Mouse (Mus musculus): ENCODE data around the gene Tmtc2. TPM values are rescaled to one million over a fixed set of nuclear protein-coding genes. Genes with fewer than 3 reads are reported as not detected.

Gene Tmtc2
- total and polyA plus RNA-seq, 2 experiments, result 2.4 to 7.6 TPM

DNA sequence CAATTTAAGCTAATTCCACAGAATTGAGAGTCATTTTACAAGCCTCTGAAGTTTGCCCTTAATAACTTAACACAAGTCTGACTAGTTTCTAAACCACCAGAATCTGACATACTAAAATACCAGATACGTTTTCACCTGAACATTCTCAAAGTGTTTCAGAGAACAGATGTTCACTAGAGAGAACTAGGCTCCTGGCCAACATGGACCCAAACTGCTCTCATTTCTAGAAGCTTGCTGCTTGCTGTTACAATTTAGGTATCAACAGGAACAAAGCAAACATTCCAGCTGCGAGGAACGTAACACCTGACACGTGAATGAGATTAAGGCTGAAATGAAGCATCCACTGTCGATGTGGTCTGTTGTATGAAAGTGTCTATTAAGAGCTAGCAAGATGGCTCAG is 16.7 kb downstream of the Tmtc2 start:
- TF ChIP-seq POLR2A (IDR thresholded peaks at IDR 0.05; ENCODE audit: extremely low read depth, insufficient read depth, low read length), result no peak
- TF ChIP-seq CTCF (IDR thresholded peaks at IDR 0.05; ENCODE audit: low read depth, low read length), result no peak
- H3K79me2 ChIP-seq (ENCODE audit: control insufficient read depth, insufficient read depth, low read length), result peaks cover 3% of the 10 kb centered on the region; the same call in 1 of the 2 replicates
- DNase-seq (ENCODE audit: extremely low read depth, low read depth, low spot score), result no peak
- no peaks in the 10 kb centered on the region for H3K36me3 ChIP-seq (ENCODE audit: control insufficient read depth, insufficient read depth, low read length)
- H3K27ac ChIP-seq (replicated peaks; ENCODE audit: insufficient read depth, low read depth, low read length), result no peak overlapping the region
- no peaks in the 10 kb centered on the region for H3K27me3 ChIP-seq (ENCODE audit: control insufficient read depth, insufficient read depth, low read length)
- H3K9ac ChIP-seq (ENCODE audit: low read depth, low read length), result no peak overlapping the region
- H3K4me1 ChIP-seq (ENCODE audit: control insufficient read depth, insufficient read depth, low read length), result no peaks in the 10 kb centered on the region
- H3K4me3 ChIP-seq (ENCODE audit: insufficient read depth, low read depth, low read length), result no peak overlapping the region
- 78% methylated on average over 5 of the region's 5 CpGs for WGBS

DNA sequence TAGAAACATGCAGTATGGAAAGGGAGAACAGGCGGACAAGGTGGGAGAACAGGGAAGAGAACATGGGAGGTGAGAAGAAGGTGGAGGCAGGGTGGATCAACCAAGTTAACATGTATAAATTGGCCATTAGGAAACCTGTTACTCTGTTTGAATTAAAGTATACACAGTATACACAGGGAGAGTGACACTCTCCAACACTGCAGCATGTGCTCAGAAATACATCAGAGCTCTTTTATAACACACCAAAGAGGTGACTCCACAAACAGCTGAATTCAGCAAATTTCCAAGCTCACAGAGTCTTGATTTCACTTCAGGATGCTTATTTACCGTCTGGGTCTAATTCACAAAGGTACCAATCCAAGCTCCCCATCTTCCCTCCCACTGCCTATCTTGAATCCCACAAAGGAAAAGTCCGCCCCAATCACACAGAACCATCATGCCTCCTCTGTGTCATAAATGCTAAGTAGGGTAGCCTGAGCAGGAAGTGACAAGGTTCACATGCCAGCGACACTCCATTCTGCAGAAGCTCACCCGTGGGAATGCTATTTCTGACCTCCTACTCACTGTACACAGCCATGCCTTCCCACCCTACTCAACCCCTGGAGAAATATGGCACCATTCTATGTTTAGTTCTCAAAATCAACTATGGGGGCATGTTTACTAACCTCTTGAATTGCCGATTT is 17.2 kb downstream of the Tmtc2 start:
- Histone ChIP-seq H3K9ac (ENCODE audit: low read depth, low read length) (no peak overlapping the region), H3K27me3 (ENCODE audit: control insufficient read depth, insufficient read depth, low read length) (no peaks in the 10 kb centered on the region), H3K36me3 (ENCODE audit: control insufficient read depth, insufficient read depth, low read length) (no peaks in the 10 kb centered on the region), H3K27ac (replicated peaks; ENCODE audit: insufficient read depth, low read depth, low read length) (no peak overlapping the region), H3K4me3 (ENCODE audit: insufficient read depth, low read depth, low read length) (no peak overlapping the region), H3K79me2 (ENCODE audit: control insufficient read depth, insufficient read depth, low read length) (peaks cover 3% of the 10 kb centered on the region; the same call in 1 of the 2 replicates), H3K4me1 (ENCODE audit: control insufficient read depth, insufficient read depth, low read length) (no peaks in the 10 kb centered on the region)
- no peak for TF ChIP-seq POLR2A (IDR thresholded peaks at IDR 0.05; ENCODE audit: extremely low read depth, insufficient read depth, low read length)
- TF ChIP-seq CTCF (IDR thresholded peaks at IDR 0.05; ENCODE audit: low read depth, low read length), result no peak
- 75% methylated on average over 6 of the region's 6 CpGs for WGBS
- no peak for DNase-seq (ENCODE audit: extremely low read depth, low read depth, low spot score)

DNA sequence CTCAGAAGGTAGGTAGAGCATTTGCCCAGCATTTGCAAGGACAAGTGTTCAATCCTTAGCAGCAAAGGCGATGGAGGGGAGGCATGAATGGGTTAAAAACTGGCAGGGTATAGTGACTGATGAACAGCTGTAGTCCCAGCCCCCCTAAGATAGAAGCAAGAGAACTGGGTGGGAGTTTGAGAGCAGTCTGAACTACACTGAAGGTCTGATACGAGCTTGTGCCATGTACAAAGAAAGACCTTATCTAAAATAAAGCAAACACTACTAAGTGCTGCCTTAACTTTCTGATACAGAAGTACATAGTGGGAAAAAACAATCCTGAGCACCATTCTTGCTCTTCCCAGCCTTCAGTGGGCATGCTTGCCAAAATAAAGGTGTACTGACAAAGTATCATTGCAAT is 20.1 kb downstream of the Tmtc2 start:
- no peak overlapping the region for H3K4me3 ChIP-seq (ENCODE audit: insufficient read depth, low read depth, low read length)
- no peaks in the 10 kb centered on the region; the same call in 1 of the 2 replicates for H3K36me3 ChIP-seq (ENCODE audit: control insufficient read depth, insufficient read depth, low read length)
- WGBS, result 83% methylated on average over 2 of the region's 2 CpGs
- TF ChIP-seq CTCF (IDR thresholded peaks at IDR 0.05; ENCODE audit: low read depth, low read length), result no peak
- TF ChIP-seq POLR2A (IDR thresholded peaks at IDR 0.05; ENCODE audit: extremely low read depth, insufficient read depth, low read length), result no peak
- no peak overlapping the region for H3K27ac ChIP-seq (replicated peaks; ENCODE audit: insufficient read depth, low read depth, low read length)
- no peaks in the 10 kb centered on the region for H3K27me3 ChIP-seq (ENCODE audit: control insufficient read depth, insufficient read depth, low read length)
- DNase-seq (ENCODE audit: extremely low read depth, low read depth, low spot score), result no peak
- H3K4me1 ChIP-seq (ENCODE audit: control insufficient read depth, insufficient read depth, low read length), result no peaks in the 10 kb centered on the region
- no peak overlapping the region for H3K9ac ChIP-seq (ENCODE audit: low read depth, low read length)
- H3K79me2 ChIP-seq (ENCODE audit: control insufficient read depth, insufficient read depth, low read length), result peaks cover 3% of the 10 kb centered on the region; the same call in 1 of the 2 replicates

DNA sequence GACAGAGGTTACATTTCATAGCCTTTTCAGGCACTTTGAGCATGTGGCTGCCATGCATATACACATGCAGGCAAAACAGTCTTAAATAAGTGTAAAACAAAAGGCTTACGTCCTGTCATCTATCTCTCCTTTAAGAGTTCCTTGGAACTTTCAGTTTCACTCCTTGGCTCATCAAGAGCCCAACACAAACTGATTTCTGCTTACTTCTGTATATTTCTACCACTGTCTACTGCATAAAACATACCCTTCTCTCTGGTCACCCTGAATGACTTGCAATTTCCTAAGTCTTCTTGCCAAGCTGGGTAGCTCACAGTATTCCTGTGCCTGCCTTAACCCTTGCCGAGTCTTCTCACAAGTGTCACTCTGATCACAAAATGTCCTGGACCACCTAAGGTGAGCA is 26.2 kb downstream of the Tmtc2 start:
- H3K4me1 ChIP-seq (ENCODE audit: control insufficient read depth, insufficient read depth, low read length), result no peaks in the 10 kb centered on the region
- WGBS, result 77% methylated on average over 2 of the region's 2 CpGs
- no peak for DNase-seq (ENCODE audit: extremely low read depth, low read depth, low spot score)
- H3K4me3 ChIP-seq (ENCODE audit: insufficient read depth, low read depth, low read length), result no peak overlapping the region
- no peaks in the 10 kb centered on the region; the same call in 1 of the 2 replicates for H3K79me2 ChIP-seq (ENCODE audit: control insufficient read depth, insufficient read depth, low read length)
- H3K9ac ChIP-seq (ENCODE audit: low read depth, low read length), result no peak overlapping the region
- peaks cover 2% of the 10 kb centered on the region for H3K36me3 ChIP-seq (ENCODE audit: control insufficient read depth, insufficient read depth, low read length)
- no peaks in the 10 kb centered on the region for H3K27me3 ChIP-seq (ENCODE audit: control insufficient read depth, insufficient read depth, low read length)
- TF ChIP-seq CTCF (IDR thresholded peaks at IDR 0.05; ENCODE audit: low read depth, low read length), result no peak
- TF ChIP-seq POLR2A (IDR thresholded peaks at IDR 0.05; ENCODE audit: extremely low read depth, insufficient read depth, low read length), result no peak
- H3K27ac ChIP-seq (replicated peaks; ENCODE audit: insufficient read depth, low read depth, low read length), result no peak overlapping the region

- no peak for DNase-seq (ENCODE audit: extremely low read depth, low read depth, low spot score)
- Histone ChIP-seq H3K27ac (replicated peaks; ENCODE audit: insufficient read depth, low read depth, low read length) (no peak overlapping the region), H3K27me3 (ENCODE audit: control insufficient read depth, insufficient read depth, low read length) (no peaks in the 10 kb centered on the region), H3K79me2 (ENCODE audit: control insufficient read depth, insufficient read depth, low read length) (no peaks in the 10 kb centered on the region; the same call in 1 of the 2 replicates), H3K4me1 (ENCODE audit: control insufficient read depth, insufficient read depth, low read length) (no peaks in the 10 kb centered on the region), H3K36me3 (ENCODE audit: control insufficient read depth, insufficient read depth, low read length) (peaks cover 2% of the 10 kb centered on the region; the same call in 1 of the 2 replicates), H3K9ac (ENCODE audit: low read depth, low read length) (no peak overlapping the region), H3K4me3 (ENCODE audit: insufficient read depth, low read depth, low read length) (no peak overlapping the region)
- TF ChIP-seq CTCF (IDR thresholded peaks at IDR 0.05; ENCODE audit: low read depth, low read length) (no peak), POLR2A (IDR thresholded peaks at IDR 0.05; ENCODE audit: extremely low read depth, insufficient read depth, low read length) (no peak)
- 95% methylated on average over 2 of the region's 2 CpGs for WGBS
Measured at GRCm38 (mm10) chr10:105544004-105545003, 29.9 kb downstream of the Tmtc2 start.
